Mouse (Mus musculus) urinary bladder, postnatal 4 days (tissue): ENCODE measurements around the gene Rab23.
"Not testable (repeated sequence)": the region's sequence is repeated elsewhere in the genome, so short reads cannot be mapped to it uniquely, and the experiment has no call there.

Experiments
- DNase-seq, 2 experiments: peaks; one replicate each; pipeline ENCODE4 v3.0.0; 2021 to 2022; ENCODE audit warnings: low spot score in 2 of 2

The Rab23 gene

GRCm38 (mm10) chr1:33734001-33734685 lies 14.5 kb downstream of the Rab23 start:
- DNase-seq, result no peak

DNA sequence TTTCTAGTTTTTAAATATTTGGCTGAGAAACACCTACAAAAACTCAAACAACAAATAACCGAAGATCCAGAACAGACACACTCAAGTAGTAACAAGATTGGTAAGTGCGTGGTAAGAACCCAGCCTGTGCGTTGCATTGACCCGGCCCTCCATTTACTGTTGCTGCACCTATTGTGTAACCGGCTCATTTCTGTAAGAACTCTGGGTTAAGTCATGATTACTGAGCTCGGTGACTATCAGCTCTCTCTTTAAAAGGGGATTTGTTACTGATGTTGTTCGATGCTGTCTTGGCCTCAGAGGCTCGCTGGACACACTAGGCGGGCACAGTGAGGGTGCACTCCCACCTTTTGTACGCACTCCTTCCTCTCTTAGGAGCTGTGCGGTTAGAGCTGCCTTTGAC lies 18.6 kb downstream of the Rab23 start:
- no peak for DNase-seq

GRCm38 (mm10) chr1:33738681-33739278 lies 19.1 kb downstream of the Rab23 start:
- DNase-seq, result no peak

DNA sequence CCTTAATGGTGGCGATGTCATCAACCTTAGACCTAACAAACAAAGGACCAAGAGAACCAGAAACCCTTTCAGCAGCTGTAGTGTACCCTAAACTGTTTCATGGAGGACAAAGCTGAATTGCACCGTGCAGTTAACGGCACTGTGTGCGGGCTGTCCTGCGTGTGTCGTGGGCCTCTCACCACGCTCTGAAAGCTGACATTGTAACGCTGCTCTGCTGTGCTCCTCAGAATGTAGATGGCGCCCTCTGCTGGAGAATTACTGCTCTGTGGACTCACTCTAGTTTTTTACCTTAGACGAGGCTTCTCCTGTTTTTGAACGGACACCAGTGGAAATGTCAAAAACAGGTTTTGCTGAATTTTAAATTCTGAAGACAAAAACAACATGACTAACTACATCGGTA lies 19.6 kb downstream of the Rab23 start:
- peak; percentile 40 to 84 for DNase-seq

DNA sequence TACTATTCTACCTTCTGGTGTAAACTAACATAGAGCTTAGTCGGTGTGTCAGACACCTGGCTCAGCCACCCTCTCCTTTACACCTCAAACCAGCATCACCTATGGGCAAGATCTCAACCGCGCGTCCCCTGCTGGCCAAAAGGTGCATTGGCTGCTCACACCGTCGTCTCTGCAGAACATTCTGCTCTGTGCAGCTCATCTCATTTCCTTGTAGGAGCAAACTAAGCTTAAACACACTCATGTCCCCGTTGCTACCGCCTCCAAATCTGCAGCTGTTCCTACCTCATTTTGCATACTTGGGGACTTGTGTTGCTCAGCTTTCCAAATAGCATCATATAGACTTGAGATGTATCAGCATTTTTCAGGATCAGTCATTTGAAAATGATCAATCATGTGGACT lies 23.2 kb downstream of the Rab23 start:
- DNase-seq, result no peak

- DNase-seq, result not testable (repeated sequence)
These were observed 25.1 kb downstream of the Rab23 start for GRCm38 (mm10) chr1:33744815-33745214.

DNA sequence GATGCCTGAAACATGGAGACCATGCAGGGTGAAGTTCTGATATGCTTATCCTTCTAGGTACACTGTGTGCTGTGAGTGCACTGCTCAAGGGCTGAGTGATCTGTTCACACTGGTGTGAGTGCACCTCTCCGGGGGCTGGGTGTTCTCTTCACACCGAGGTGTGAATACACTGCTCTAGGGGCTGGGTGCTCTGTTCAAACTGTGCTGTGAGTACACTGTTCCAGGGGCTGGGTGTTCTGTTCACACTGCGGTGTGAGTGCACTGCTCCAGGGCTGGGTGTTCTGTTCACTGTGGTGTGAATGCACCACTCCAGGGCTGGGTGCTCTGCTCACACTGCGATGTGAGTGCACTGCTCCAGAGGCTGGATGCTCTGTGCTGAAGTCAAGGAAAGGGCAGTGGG lies 26.2 kb downstream of the Rab23 start:
- DNase-seq, result no peak

- DNase-seq, result no peak
These were observed 29.4 kb downstream of the Rab23 start for GRCm38 (mm10) chr1:33749109-33749508.

DNA sequence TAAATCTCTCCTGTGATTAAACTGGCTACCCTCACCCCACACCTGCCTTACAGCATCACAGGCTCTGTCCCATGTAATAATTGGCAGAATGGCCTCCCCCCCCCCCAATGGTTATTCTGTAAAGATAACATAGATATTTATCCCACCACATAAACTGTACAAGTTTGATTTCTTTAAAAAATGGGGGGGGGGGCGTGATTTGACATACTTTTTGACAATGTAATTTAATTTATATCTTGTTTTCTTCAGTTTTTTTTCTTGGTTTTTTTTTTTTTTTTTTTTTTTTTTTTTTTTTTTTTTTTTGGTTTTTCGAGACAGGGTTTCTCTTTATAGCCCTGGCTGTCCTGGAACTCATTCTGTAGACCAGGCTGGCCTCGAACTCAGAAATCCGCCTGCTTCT lies 30.0 kb downstream of the Rab23 start:
- not testable (repeated sequence) for DNase-seq

GRCm38 (mm10) chr1:33751283-33751682 lies 31.6 kb downstream of the Rab23 start:
- DNase-seq, result no peak

DNA sequence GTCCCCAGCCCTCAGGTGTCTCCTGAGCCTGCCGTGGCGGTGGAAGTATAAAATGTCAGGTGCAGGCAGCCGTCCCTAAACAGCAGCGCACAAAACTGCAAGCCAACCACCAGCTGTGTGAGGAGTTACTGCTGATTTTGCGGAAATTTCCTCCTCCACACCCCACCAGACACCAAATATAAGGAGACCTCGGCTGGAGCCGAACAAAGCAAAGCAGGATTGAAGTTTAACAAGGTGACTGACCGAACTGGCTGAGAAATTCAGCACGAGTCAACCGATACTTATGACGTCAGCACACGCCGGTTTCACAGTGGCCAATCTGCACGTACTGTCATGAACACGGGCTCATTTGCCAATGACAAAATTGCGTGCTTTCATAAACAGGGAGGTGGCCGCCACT lies 34.4 kb downstream of the Rab23 start:
- DNase-seq, result no peak

DNA sequence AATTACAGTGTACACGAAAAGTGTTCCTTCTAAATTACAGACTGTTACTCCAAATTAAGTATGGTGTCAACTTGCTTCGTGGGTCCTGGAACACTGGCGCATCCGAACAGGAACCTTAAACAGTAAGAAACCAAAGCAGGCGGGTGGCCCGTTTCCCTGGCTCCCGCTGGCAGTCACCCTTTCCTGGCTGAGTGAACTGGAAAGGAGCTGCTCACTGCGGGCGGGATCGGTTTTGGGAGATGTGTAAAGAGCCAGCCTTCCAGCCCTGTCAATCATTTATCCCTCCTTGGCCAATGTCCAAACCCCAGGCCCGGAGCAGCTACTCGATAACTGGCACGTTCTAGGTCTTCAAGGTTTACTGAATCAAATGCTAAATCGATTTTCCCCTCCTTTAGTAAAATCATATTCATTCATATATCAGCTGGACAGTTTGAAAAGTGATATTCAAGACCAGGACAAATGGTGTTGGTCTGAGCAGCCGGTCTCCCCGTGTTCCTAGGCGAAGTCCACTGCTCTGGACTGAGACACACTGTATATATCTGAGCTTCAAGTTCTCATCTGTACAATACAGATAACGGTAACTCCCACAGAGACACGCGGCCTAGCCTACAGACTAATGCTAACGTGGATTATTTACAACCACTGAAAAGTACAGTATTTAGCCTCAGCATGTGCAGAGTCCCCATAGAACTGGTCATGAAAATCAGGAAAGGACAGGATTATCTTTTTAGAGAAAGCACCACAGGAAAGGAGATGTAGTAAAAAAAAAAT lies 35.5 kb downstream of the Rab23 start:
- no peak for DNase-seq

DNA sequence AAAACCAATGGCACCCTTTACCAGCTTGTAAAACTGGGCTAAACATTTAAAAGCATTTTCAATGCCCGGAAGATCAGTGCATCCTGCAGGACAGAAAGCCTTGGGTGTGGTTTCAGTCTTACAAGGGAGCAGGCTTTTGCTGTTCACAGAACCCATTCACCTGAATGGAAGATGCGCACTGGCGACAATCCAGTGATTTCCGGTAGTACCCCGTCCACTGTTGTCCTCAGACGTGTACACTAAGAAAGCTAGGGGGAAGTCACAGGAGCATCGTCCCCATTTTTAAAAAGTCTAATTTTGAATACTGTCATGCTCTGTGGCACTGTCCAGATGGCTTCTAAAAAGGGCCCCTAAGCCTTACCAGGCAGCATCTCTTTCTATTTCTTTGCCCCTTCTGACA lies 36.1 kb downstream of the Rab23 start:
- DNase-seq, result no peak

DNA sequence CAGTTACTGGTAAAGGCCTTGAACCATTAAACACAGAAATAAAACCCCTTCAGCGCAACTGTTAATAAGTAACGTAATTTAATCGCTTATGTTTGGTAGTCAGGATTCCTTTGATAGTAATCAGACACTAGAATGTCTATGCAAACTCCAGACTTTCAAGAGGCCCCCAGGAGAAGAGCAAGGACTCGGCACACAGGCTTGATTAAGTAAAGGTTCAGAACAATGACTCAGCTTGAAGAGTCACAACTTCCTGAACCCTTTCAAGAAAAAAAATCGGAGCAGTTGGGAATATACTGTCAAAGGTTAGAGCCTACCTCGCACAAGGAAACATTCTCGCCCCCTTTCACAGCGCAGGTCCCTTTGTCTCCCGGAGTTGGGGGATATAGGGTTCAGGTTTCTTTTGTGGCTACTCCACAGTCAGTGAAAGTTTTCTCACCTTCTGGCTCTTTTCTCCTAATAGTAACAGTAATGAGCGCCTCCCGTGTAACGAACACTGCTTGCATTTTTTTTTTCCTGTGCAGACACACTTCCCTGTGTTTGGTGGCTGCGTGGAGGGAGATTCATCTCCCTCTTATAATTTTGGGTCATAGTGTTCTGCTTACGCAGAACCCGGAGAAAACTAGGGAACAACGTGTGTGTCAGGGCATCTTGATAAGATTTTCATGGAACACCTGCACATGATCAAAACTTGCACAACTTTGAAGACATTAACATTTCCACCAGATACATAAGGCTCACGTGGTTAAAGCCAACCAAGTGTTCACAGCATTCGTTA lies 36.8 kb downstream of the Rab23 start:
- no peak for DNase-seq

GRCm38 (mm10) chr1:33757033-33757413 lies 37.3 kb downstream of the Rab23 start:
- DNase-seq, result no peak

DNA sequence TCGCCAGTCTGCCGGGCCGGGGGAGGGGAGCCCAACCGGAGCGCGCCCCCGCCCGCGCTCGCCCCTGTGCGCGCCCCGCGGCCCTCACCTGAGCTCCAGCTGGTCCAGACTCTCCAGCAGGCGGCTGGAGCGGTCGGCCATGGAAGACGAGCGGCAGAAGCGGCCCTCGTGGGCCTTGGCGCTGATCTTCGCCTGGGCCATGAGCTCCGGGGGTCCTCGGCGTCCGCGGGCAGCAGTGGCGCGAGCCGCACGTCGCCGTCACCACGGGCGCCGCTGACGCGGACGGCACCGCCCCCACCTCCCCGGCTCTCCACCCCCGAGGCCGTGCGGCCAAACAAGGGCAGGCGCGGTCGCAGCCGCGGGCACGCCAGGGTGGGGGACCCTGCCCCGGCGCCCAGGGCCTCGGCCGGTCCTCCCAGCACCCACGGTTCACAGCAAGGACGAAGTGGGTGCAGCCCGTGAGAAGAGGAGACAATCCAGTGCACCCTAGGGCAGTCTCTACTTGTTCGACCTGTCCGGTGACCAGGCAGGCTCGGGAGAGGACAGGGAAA lies 37.9 kb downstream of the Rab23 start, which contains the start of gene Bag2:
Gene Bag2, minus strand, starts transcription at position 305 of the 551 bp plus-strand sequence.
- peak; percentile 68 to 73 for DNase-seq

- DNase-seq, result no peak
These were observed 38.8 kb downstream of the Rab23 start for GRCm38 (mm10) chr1:33758488-33758887.

DNA sequence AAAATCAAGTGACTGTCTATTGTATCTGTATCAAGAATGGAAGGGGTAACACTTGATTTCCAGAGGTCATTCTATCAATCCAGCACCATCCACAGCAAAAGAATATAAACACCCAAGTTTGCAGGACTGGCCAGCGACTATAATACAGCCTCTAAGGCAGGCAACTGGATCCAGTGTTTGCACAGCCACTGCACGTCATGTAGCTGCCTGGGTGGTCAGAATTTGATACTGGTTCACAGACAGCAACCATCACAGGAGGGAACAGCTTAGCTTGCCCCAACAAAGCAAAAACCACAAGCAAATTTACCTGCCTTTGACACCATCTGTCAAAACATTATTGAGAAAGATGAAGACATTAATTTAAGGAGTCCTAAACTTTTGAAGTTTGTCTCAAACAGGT lies 44.1 kb downstream of the Rab23 start:
- DNase-seq, result no peak

DNA sequence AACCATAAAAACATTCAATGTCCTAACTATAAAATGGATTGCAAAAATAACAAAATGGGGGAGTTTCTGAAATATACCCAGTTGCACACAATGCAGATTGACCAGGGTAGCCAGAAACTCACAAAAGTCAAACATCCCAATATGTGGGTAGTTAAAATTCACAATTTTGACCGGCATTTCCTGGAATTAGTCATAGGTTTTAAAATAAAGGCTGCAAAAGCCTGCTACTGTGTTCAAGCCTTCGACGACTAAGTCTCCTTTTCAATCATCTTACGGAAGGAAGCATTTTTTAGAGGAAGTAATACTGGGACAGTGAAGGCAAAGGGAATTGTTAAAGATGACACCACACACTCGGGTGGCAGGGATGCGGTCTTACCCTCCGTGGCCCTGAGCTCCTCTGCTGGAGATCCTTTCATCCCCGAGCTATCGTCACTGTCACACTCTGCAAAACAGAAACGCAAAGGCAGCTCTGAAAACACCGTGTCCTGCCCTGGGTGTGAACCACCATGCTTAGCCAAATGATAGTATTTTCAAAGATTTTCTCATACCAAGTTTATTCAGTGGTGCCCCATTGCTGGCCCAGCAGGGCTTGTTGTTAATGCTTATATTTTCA lies 45.9 kb downstream of the Rab23 start:
- DNase-seq, result no peak

GRCm38 (mm10) chr1:33766520-33767508 lies 47.1 kb downstream of the Rab23 start:
- no peak for DNase-seq
